Mouse (Mus musculus) kidney, adult 2 months (tissue): ENCODE results near the gene Ccdc106. TPM values are rescaled to one million over a fixed set of nuclear protein-coding genes. Genes with fewer than 3 reads are reported as not detected.
A peak's percentile ranks its signal among the peaks of the same experiment; 100 is the strongest.

ENCODE experiments used
- DNase-seq: peaks from one replicate; pipeline ENCODE4 v3.0.0; 2021
- H3K27ac ChIP-seq: fragments of 200-500 bp; 2 replicates; pipeline ENCODE4 v1.5.1; 2012; ENCODE audit warnings: low read depth, low read length, control low read depth, inconsistent platforms; ENCODE audit not compliant: insufficient read depth
- H3K27me3 ChIP-seq: fragments of 200-500 bp; replicated peaks from 2 replicates; pipeline ENCODE4 v1.6.1; 2012; ENCODE audit warnings: mild to moderate bottlenecking, moderate library complexity, low read length, inconsistent platforms; ENCODE audit not compliant: control insufficient read depth, insufficient read depth
- H3K36me3 ChIP-seq: fragments of 200-500 bp; 2 replicates; pipeline ENCODE4 v1.6.1; 2012; ENCODE audit warnings: mild to moderate bottlenecking, moderate library complexity, low read length, inconsistent platforms; ENCODE audit not compliant: control insufficient read depth, insufficient read depth
- H3K4me1 ChIP-seq: fragments of 200-500 bp; 2 replicates; pipeline ENCODE4 v1.6.1; 2011; ENCODE audit warnings: low read length; ENCODE audit not compliant: control insufficient read depth, insufficient read depth
- H3K4me3 ChIP-seq: fragments of 200-500 bp; 2 replicates; pipeline ENCODE4 v1.5.1; 2011; ENCODE audit warnings: mild to moderate bottlenecking, low read depth, low read length, control low read depth; ENCODE audit not compliant: insufficient read depth
- CTCF ChIP-seq: fragments of 200-500 bp; conservative IDR thresholded peaks from 2 replicates; pipeline ENCODE4 v1.5.1; 2011; ENCODE audit warnings: low read depth, mild to moderate bottlenecking, control low read depth, low read length, moderate library complexity, mixed read lengths; ENCODE audit not compliant: insufficient read depth, insufficient read length
- POLR2A ChIP-seq: fragments of 200-500 bp; IDR thresholded peaks from one replicate; pipeline ENCODE4 v1.6.1; 2011; ENCODE audit warnings: low read depth, low read length, control low read depth
- WGBS: fragments of 180-500 bp; shearing (Covaris S2); methylation state at CpG from one replicate; pipeline ENCODE4 v1.1.7; 2018; 5-methylcytosine and 5-hydroxymethylcytosine counted together
- polyA plus RNA-seq: library from polyadenylated mRNA; depleted of rRNA; stranded (reverse); fragments of >200 nt; gene quantifications from 2 replicates; pipeline ENCODE4 v1.2.3, GENCODE M21; 2012; rRNA removed

Gene Ccdc106
- 2.3 and 3.0 TPM in 2 replicates for polyA plus RNA-seq

DNA sequence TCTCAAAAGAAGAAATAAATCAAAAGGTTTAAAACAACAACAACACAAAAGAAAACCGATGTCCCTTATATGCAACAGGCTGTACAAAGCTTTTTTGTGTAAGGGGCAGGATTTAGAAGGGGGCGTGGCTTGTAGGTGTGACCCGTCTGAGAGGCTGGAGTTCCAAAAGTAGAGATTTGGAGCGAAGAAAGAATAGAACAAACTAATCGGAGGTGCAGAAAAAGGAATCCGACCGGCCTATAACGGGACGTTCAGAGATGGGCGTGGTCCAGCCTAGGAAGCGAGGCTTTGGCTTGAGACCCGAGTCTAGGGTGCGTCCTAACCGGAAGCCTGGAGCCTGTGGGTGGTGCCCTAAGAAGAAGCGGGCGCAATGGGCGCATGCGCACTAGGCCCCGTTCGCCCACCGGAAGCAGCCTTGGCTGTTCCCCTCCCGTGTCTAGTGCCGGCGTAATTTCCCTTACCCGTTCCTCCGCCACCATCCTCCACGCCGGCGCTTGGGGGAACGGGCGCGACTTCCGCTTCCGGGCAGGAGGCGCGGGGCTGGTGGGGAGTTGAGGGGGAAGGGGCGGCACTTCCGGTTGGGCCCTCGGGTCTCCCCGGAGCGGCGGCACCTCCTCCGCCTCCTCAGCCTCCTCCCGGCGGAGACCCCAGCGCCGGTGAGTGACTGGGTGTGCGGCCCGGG lies at the start of gene Ccdc106, which contains the start of gene Zfp865:
Gene Ccdc106, plus strand, starts transcription at position 554 of the 682 bp plus-strand sequence.
Gene Zfp865, plus strand, starts transcription at position 377 of the 682 bp plus-strand sequence.
- H3K36me3 ChIP-seq = no peaks in the 10 kb centered on the region
- TF ChIP-seq CTCF (no peak), POLR2A (peak; percentile 83)
- peak within 1 kb of the TSS; percentile 93 for H3K27ac ChIP-seq
- WGBS = under 1% methylated on average over 49 of the region's 49 CpGs
- DNase-seq = peak; percentile 100
- peak within 1 kb of the TSS; percentile 63 for H3K4me3 ChIP-seq
- H3K4me1 ChIP-seq = peaks cover 9% of the 10 kb centered on the region; the same call in 1 of the 2 replicates
- H3K27me3 ChIP-seq = no peaks in the 10 kb centered on the region

GRCm38 (mm10) chr7:4971068-4971467 lies 49.3 kb upstream of the Ccdc106 start, which contains the start of gene Sbk3:
Gene Sbk3, minus strand, starts transcription at chr7:4971168.
- no peak within 1 kb of the TSS for H3K27ac ChIP-seq

GRCm38 (mm10) chr7:4971710-4972109 lies 48.6 kb upstream of the Ccdc106 start:
- H3K27me3 ChIP-seq = no peaks in the 10 kb centered on the region
- no peaks in the 10 kb centered on the region for H3K4me1 ChIP-seq
- H3K4me3 ChIP-seq = no peak overlapping the region
- TF ChIP-seq POLR2A = no peak
- no peak for TF ChIP-seq CTCF
- 26% methylated on average over 7 of the region's 7 CpGs for WGBS
- no peak for DNase-seq
- H3K36me3 ChIP-seq = no peaks in the 10 kb centered on the region
- H3K27ac ChIP-seq = no peak overlapping the region

More at GRCm38 (mm10) chr7:4971068-4971467, 49.3 kb upstream of the Ccdc106 start, which contains the start of gene Sbk3:
- no peak for DNase-seq
- 46% methylated on average over 6 of the region's 6 CpGs for WGBS
- H3K4me1 ChIP-seq = no peaks in the 10 kb centered on the region
- H3K27me3 ChIP-seq = no peaks in the 10 kb centered on the region
- no peaks in the 10 kb centered on the region for H3K36me3 ChIP-seq
- TF ChIP-seq POLR2A (no peak), CTCF (no peak)
- no peak within 1 kb of the TSS for H3K4me3 ChIP-seq

GRCm38 (mm10) chr7:4972321-4973047 lies 47.9 kb upstream of the Ccdc106 start:
- H3K4me3 ChIP-seq = no peak overlapping the region
- H3K36me3 ChIP-seq = no peaks in the 10 kb centered on the region
- WGBS = 44% methylated on average over 18 of the region's 18 CpGs
- peak; percentile 12 for DNase-seq
- TF ChIP-seq POLR2A (no peak), CTCF (no peak)
- no peaks in the 10 kb centered on the region for H3K27me3 ChIP-seq
- no peak overlapping the region for H3K27ac ChIP-seq
- no peaks in the 10 kb centered on the region for H3K4me1 ChIP-seq

DNA sequence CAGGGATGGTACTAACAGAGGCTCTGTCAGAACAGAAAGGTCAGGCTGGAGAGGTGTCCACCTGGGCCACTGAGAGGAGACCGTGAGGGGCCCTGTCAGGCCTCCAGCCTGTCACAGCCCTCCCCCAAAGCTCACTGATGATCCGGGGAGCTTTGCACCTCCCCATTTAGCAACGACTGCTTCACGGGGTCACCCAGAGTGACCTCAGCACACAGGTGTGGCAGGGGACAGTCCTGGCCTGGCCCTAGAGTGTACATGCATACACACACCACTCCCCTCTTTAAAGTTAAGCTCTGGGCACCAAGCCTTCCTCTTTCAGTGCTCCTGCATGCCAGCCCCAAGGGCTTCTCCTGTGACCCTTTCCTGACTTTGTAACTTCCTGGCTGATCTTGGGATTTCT lies 44.9 kb upstream of the Ccdc106 start:
- H3K27ac ChIP-seq = no peak overlapping the region
- H3K4me3 ChIP-seq = no peak overlapping the region

DNA sequence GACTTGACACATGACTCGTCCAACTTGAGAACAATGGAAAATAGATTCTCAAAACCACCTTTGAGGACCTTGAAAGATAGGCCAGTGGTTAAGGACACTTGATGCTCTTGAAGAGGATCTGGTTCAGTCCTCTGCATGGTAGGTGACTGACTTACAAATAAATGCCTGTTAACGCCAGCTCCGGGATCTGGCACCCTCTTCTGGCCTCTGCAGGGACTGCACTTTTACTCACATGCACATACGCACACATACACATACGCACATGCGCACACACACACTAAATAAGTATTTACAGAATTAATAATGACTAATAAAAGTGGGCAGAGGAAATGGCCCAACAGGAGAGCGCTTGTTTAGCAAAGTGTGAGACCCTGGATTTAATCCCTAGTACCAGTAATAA lies 43.5 kb upstream of the Ccdc106 start:
- 90% methylated on average over 7 of the region's 7 CpGs for WGBS
- Histone ChIP-seq H3K4me1 (no peaks in the 10 kb centered on the region), H3K36me3 (no peaks in the 10 kb centered on the region), H3K27me3 (no peaks in the 10 kb centered on the region), H3K4me3 (no peak overlapping the region), H3K27ac (no peak overlapping the region)
- peak; percentile 8; the same call in 1 of the 2 replicates for TF ChIP-seq CTCF
- no peak for TF ChIP-seq POLR2A
- no peak for DNase-seq

More for the DNA sequence above, 44.9 kb upstream of the Ccdc106 start:
- WGBS = 51% methylated on average over 4 of the region's 4 CpGs
- no peak for DNase-seq
- H3K4me1 ChIP-seq = no peaks in the 10 kb centered on the region
- TF ChIP-seq CTCF (no peak), POLR2A (no peak)
- H3K36me3 ChIP-seq = no peaks in the 10 kb centered on the region
- H3K27me3 ChIP-seq = no peaks in the 10 kb centered on the region

GRCm38 (mm10) chr7:4988250-4988649 lies 32.1 kb upstream of the Ccdc106 start:
- TF ChIP-seq CTCF (no peak), POLR2A (no peak)
- Histone ChIP-seq H3K4me3 (no peak overlapping the region), H3K4me1 (no peaks in the 10 kb centered on the region), H3K36me3 (no peaks in the 10 kb centered on the region), H3K27me3 (no peaks in the 10 kb centered on the region), H3K27ac (no peak overlapping the region)
- no peak for DNase-seq
- WGBS = 54% methylated on average over 2 of the region's 2 CpGs
